Mouse (Mus musculus): ENCODE measurements at regions not wholly inside any gene's neighbourhood (a gene's known extent, or its start where the extent isn't known, plus 50 kb on each side); places are given as distances from the start of the nearest gene placed in this dataset.

DNA sequence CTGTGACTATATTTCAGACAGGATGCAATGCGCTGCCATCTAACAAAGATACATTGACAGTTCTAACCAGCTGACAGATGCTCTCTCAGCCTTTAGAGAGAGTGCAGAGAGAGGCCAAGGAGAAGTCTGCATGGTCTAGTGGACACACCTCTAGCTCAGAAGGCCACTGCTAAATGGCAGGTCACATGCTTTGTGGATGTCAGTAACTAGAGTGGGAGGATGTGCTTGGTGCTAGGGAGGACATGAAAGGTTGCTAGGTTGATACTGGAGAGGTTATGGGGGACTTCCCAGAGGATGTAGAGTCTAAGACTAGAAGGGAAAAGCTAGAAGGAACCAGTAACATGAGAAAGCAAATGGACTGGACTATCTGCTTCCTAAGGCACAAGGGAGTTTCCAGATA lies 271.3 kb upstream of the Zwint start:
- Histone ChIP-seq H3K27me3 (replicated peaks; ENCODE audit: control insufficient read depth, insufficient read depth, low read length) (no peaks in the 10 kb centered on the region), H3K4me2 (ENCODE audit: low read length) (no peak overlapping the region), H3K27ac (ENCODE audit: low read length) (no peak overlapping the region), H3K36me3 (ENCODE audit: control insufficient read depth, insufficient read depth) (no peaks in the 10 kb centered on the region), H3K4me3 (replicated peaks; ENCODE audit: low read length) (no peak overlapping the region), H3K4me1 (replicated peaks; ENCODE audit: control insufficient read depth, insufficient read depth, low read length) (no peaks in the 10 kb centered on the region), H3K9ac (replicated peaks; ENCODE audit: low read depth, low read length) (no peak overlapping the region), H3K9me3 (ENCODE audit: control insufficient read depth, low read length) (no peaks in the 10 kb centered on the region)
- no peak for ATAC-seq
- WGBS = 92% methylated on average over 1 of the region's 1 CpGs

DNA sequence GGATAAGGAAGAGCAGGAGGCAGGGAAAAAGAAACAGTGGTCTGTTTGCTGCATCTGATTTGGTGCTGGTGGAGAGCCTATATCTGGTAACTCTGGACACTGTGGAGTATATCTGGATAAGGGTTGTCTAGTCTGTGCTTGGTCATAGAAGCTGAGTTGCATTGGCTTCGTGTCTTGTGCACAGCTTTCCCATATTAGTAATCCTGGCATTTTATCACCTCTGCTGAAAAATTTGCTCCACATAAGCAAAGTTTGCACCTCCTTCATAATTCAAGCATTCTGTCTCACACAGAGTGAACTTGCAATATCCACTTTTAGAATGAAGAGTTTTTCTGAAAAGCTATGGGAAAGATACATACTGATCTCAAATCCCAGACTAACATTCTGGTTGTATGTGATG lies 269.8 kb upstream of the Zwint start:
- 61% methylated on average over 1 of the region's 1 CpGs for WGBS
- Histone ChIP-seq H3K27me3 (replicated peaks; ENCODE audit: control insufficient read depth, insufficient read depth, low read length) (no peaks in the 10 kb centered on the region), H3K4me2 (ENCODE audit: low read length) (no peak overlapping the region), H3K4me3 (replicated peaks; ENCODE audit: low read length) (no peak overlapping the region), H3K27ac (ENCODE audit: low read length) (no peak overlapping the region), H3K9me3 (ENCODE audit: control insufficient read depth, low read length) (no peaks in the 10 kb centered on the region), H3K4me1 (replicated peaks; ENCODE audit: control insufficient read depth, insufficient read depth, low read length) (no peaks in the 10 kb centered on the region), H3K36me3 (ENCODE audit: control insufficient read depth, insufficient read depth) (no peaks in the 10 kb centered on the region), H3K9ac (replicated peaks; ENCODE audit: low read depth, low read length) (no peak overlapping the region)
- no peak for ATAC-seq

DNA sequence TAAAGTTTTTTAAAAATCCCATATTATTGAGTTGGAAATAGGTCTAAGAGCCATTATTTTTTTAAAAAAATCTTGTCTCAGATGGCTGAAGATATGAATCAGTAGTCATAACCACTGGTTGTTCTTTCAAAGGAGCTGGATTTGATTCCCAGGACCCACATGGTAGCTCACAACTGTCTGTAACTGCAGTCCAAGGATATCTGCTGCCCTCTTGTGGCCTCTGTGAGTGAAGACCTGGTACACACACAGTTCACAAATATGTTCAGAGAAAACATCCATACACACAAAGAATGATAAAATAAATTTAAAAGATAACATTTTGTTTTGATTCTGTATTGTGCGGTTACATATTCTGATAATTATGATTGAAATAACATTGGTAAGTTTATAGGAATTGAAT lies 263.2 kb upstream of the Zwint start:
- Histone ChIP-seq H3K4me3 (replicated peaks; ENCODE audit: low read length) (no peak overlapping the region), H3K4me1 (replicated peaks; ENCODE audit: control insufficient read depth, insufficient read depth, low read length) (no peaks in the 10 kb centered on the region), H3K27ac (ENCODE audit: low read length) (no peak overlapping the region), H3K9me3 (ENCODE audit: control insufficient read depth, low read length) (no peaks in the 10 kb centered on the region), H3K36me3 (ENCODE audit: control insufficient read depth, insufficient read depth) (no peaks in the 10 kb centered on the region), H3K27me3 (replicated peaks; ENCODE audit: control insufficient read depth, insufficient read depth, low read length) (no peaks in the 10 kb centered on the region), H3K4me2 (ENCODE audit: low read length) (no peak overlapping the region), H3K9ac (replicated peaks; ENCODE audit: low read depth, low read length) (no peak overlapping the region)
- WGBS = 88% methylated on average over 1 of the region's 1 CpGs
- no peak for ATAC-seq

DNA sequence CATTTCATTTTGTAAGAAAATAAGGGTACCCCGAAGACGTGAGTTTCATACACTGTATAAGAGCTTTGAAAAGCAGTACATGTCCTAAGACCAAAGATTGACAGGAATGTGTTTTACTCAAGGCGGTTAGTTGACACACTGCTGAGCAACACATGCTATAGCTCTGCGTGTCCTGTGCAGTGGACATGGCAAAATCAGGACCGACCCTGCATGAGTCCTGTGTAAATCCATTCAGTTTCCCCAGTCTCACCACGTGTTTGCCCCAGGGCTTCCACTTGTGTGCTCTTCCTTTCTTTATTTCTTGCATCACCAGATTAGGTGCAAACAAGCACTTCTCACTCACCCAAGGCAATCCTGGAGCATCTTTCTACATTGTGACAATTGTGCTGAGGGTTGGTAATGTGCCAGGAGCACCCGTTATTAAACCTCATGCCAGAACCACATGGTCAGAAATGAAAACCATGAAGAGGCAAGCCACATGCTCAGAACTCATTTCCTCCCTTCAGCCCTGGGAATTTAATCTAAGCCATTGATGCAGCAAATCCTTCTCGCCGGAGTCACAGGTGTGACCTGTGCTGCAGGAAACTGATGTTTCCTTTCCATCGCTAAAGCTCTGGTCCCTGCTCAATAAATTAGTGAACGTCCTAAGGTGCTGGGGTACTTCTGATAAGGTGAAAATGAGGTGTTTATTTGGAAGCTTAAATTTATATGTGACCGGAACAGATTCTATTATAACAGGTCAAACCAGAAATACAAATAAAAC lies 261.2 kb upstream of the Zwint start:
- Histone ChIP-seq H3K4me1 (replicated peaks; ENCODE audit: control insufficient read depth, insufficient read depth, low read length) (no peaks in the 10 kb centered on the region), H3K4me2 (ENCODE audit: low read length) (no peak overlapping the region), H3K9ac (replicated peaks; ENCODE audit: low read depth, low read length) (no peak overlapping the region), H3K36me3 (ENCODE audit: control insufficient read depth, insufficient read depth) (no peaks in the 10 kb centered on the region), H3K4me3 (replicated peaks; ENCODE audit: low read length) (no peak overlapping the region), H3K27ac (ENCODE audit: low read length) (no peak overlapping the region), H3K9me3 (ENCODE audit: control insufficient read depth, low read length) (no peaks in the 10 kb centered on the region), H3K27me3 (replicated peaks; ENCODE audit: control insufficient read depth, insufficient read depth, low read length) (no peaks in the 10 kb centered on the region)
- no peak for ATAC-seq
- 78% methylated on average over 12 of the region's 12 CpGs for WGBS

DNA sequence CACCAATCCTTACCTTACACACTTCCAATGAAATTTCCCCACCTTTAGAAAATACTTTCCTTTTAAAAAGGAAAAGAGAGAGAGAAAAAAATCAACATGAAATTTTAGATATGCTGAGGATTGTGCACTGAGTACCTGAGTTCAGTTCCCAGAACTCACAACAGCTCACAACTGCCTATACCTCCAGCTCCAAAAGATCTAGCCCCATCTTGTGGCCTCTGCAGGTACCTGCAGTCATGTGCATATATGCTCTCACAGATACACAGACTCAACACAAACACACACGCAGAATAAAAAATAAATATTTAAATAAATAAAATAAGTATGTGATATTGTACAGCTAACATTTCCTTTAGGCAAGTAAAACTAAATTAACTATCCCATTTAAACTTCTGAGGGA lies 260.3 kb upstream of the Zwint start:
- ATAC-seq = no peak
- H3K27me3 ChIP-seq (replicated peaks; ENCODE audit: control insufficient read depth, insufficient read depth, low read length) = no peaks in the 10 kb centered on the region
- H3K9ac ChIP-seq (replicated peaks; ENCODE audit: low read depth, low read length) = no peak overlapping the region
- no peaks in the 10 kb centered on the region for H3K4me1 ChIP-seq (replicated peaks; ENCODE audit: control insufficient read depth, insufficient read depth, low read length)
- no peak overlapping the region for H3K27ac ChIP-seq (ENCODE audit: low read length)
- 93% methylated on average over 1 of the region's 1 CpGs for WGBS
- no peaks in the 10 kb centered on the region for H3K36me3 ChIP-seq (ENCODE audit: control insufficient read depth, insufficient read depth)
- no peak overlapping the region for H3K4me2 ChIP-seq (ENCODE audit: low read length)
- H3K9me3 ChIP-seq (ENCODE audit: control insufficient read depth, low read length) = no peaks in the 10 kb centered on the region
- no peak overlapping the region for H3K4me3 ChIP-seq (replicated peaks; ENCODE audit: low read length)

DNA sequence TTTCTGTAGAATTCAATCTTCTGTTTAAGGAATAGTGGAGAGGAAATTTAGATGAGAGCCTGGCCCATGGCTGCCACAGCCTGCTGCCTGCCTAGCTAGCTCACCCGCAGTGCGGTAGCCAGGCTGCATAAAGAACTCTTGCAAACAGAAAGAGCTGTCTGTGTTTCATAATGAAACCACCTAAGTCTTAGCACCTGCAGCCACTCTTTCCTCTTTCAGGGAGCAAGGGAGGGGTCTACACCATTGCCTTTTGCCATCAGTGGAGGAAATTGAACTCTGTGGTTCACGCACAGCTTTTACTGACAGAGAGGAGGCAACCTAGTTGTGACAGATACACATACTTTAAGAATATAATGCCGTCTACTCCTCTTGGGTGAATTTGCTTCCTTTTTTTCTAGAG lies 251.4 kb upstream of the Zwint start:
- H3K9me3 ChIP-seq (ENCODE audit: control insufficient read depth, low read length) = no peaks in the 10 kb centered on the region
- no peak overlapping the region for H3K9ac ChIP-seq (replicated peaks; ENCODE audit: low read depth, low read length)
- no peak overlapping the region for H3K27ac ChIP-seq (ENCODE audit: low read length)
- no peaks in the 10 kb centered on the region for H3K27me3 ChIP-seq (replicated peaks; ENCODE audit: control insufficient read depth, insufficient read depth, low read length)
- no peak overlapping the region for H3K4me2 ChIP-seq (ENCODE audit: low read length)
- ATAC-seq = no peak
- no peak overlapping the region for H3K4me3 ChIP-seq (replicated peaks; ENCODE audit: low read length)
- no peaks in the 10 kb centered on the region for H3K36me3 ChIP-seq (ENCODE audit: control insufficient read depth, insufficient read depth)
- WGBS = 45% methylated on average over 4 of the region's 4 CpGs
- no peaks in the 10 kb centered on the region for H3K4me1 ChIP-seq (replicated peaks; ENCODE audit: control insufficient read depth, insufficient read depth, low read length)

DNA sequence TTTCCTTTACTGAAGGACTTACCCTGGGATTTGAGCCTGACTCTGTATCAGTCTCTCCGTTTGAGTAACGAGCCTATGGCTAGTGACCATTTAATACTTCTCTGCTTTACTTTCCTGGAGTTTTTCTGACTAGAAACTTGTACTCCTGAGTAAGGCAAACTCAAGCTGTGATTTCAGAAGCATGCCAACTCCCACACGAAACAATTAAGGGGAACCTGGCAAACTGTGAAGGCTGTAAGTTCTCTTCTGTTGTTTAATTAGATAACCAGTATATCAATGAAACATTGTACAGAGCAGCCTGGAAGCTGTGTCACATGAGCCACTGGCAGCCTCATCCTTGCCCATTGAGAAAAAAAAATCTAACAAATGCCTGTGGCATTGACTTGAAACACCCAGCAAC lies 244.3 kb upstream of the Zwint start:
- Histone ChIP-seq H3K4me3 (replicated peaks; ENCODE audit: low read length) (no peak overlapping the region), H3K36me3 (ENCODE audit: control insufficient read depth, insufficient read depth) (no peaks in the 10 kb centered on the region), H3K9ac (replicated peaks; ENCODE audit: low read depth, low read length) (no peak overlapping the region), H3K9me3 (ENCODE audit: control insufficient read depth, low read length) (no peaks in the 10 kb centered on the region), H3K4me1 (replicated peaks; ENCODE audit: control insufficient read depth, insufficient read depth, low read length) (no peaks in the 10 kb centered on the region), H3K4me2 (ENCODE audit: low read length) (no peak overlapping the region), H3K27ac (ENCODE audit: low read length) (no peak overlapping the region), H3K27me3 (replicated peaks; ENCODE audit: control insufficient read depth, insufficient read depth, low read length) (no peaks in the 10 kb centered on the region)
- WGBS = 41% methylated on average over 3 of the region's 3 CpGs
- no peak for ATAC-seq

DNA sequence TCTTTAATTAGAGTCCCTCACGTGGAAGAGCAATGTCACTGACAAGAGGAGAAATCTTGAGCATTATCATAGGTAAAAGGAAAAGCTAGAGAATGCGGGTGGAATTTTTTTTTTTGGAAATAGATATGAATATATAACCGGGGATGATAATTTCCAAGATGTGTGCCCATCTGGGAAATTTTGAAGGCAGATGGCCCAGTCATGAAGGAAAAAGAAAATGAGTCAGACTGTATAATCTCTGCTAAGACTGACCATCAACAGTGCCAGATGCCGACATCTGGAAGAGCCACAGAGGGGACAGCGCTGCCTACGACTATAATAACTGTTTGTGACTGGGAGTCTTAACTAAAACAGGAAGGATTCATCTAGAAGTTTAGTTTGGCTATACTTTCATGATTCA lies 243.0 kb upstream of the Zwint start:
- no peak overlapping the region for H3K4me3 ChIP-seq (replicated peaks; ENCODE audit: low read length)
- no peak overlapping the region for H3K4me2 ChIP-seq (ENCODE audit: low read length)
- H3K27ac ChIP-seq (ENCODE audit: low read length) = no peak overlapping the region
- H3K9ac ChIP-seq (replicated peaks; ENCODE audit: low read depth, low read length) = no peak overlapping the region
- no peak for ATAC-seq
- 73% methylated on average over 6 of the region's 6 CpGs for WGBS
- no peaks in the 10 kb centered on the region for H3K4me1 ChIP-seq (replicated peaks; ENCODE audit: control insufficient read depth, insufficient read depth, low read length)
- no peaks in the 10 kb centered on the region for H3K36me3 ChIP-seq (ENCODE audit: control insufficient read depth, insufficient read depth)
- H3K27me3 ChIP-seq (replicated peaks; ENCODE audit: control insufficient read depth, insufficient read depth, low read length) = no peaks in the 10 kb centered on the region
- no peaks in the 10 kb centered on the region for H3K9me3 ChIP-seq (ENCODE audit: control insufficient read depth, low read length)

DNA sequence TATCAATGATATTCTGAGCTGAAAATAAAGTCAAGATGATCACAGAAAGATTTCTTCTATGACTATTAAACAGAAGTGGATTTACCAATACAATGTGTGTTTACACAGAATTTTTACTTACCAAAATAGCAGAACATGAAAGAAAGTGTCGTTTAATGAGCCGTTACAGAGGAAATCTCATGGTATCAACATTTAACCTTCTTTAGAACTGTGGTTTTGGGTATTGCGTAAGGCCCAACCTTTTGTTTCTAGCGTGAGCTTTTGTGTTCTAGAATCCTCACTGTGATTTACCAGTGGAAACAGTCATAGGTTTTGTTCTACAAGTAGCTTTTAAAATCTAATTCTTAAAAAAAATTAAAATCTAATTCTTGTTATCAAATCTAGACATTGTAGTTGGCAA lies 200.0 kb upstream of the Zwint start:
- Histone ChIP-seq H3K4me2 (ENCODE audit: low read length) (no peak overlapping the region), H3K4me3 (replicated peaks; ENCODE audit: low read length) (no peak overlapping the region), H3K27me3 (replicated peaks; ENCODE audit: control insufficient read depth, insufficient read depth, low read length) (no peaks in the 10 kb centered on the region), H3K36me3 (ENCODE audit: control insufficient read depth, insufficient read depth) (no peaks in the 10 kb centered on the region), H3K9me3 (ENCODE audit: control insufficient read depth, low read length) (no peaks in the 10 kb centered on the region), H3K27ac (ENCODE audit: low read length) (no peak overlapping the region), H3K9ac (replicated peaks; ENCODE audit: low read depth, low read length) (no peak overlapping the region), H3K4me1 (replicated peaks; ENCODE audit: control insufficient read depth, insufficient read depth, low read length) (no peaks in the 10 kb centered on the region)
- WGBS = 91% methylated on average over 4 of the region's 4 CpGs
- no peak for ATAC-seq

DNA sequence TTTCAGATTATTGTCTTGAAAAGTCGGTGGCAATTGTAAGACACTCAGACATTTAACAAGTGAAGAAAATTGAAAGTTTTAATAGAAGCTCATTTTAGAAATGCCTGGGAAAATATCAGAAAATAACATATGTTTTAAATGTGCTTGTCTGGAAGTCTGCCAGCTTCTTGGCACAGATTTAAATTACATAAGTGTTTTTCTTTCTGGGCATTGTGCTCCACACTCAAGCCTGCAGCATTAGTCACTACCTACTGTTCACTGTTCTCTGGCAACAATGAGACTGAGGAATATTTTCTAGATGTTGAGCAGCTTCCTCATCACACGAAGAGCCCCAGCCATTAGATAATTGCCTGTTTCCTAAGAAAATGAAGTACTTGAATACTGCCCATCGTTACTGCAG lies 170.3 kb upstream of the Zwint start:
- peak; percentile 79 for ATAC-seq
- no peaks in the 10 kb centered on the region for H3K36me3 ChIP-seq (ENCODE audit: control insufficient read depth, insufficient read depth)
- no peak overlapping the region for H3K27ac ChIP-seq (ENCODE audit: low read length)
- H3K9ac ChIP-seq (replicated peaks; ENCODE audit: low read depth, low read length) = no peak overlapping the region
- H3K4me3 ChIP-seq (replicated peaks; ENCODE audit: low read length) = no peak overlapping the region
- peaks cover 4% of the 10 kb centered on the region for H3K4me1 ChIP-seq (replicated peaks; ENCODE audit: control insufficient read depth, insufficient read depth, low read length)
- no peaks in the 10 kb centered on the region for H3K27me3 ChIP-seq (replicated peaks; ENCODE audit: control insufficient read depth, insufficient read depth, low read length)
- H3K4me2 ChIP-seq (ENCODE audit: low read length) = no peak overlapping the region
- H3K9me3 ChIP-seq (ENCODE audit: control insufficient read depth, low read length) = no peaks in the 10 kb centered on the region
- 31% methylated on average over 3 of the region's 3 CpGs for WGBS

Measured in forebrain, embryonic 16.5 days (tissue).